Mouse (Mus musculus): ENCODE results near the gene Slc2a13. TPM values are rescaled to one million over a fixed set of nuclear protein-coding genes. Genes with fewer than 3 reads are reported as not detected.

Slc2a13 gene
- polyA plus RNA-seq, 1 experiment from 2014 or later = 0.62 TPM

Other genes with a start within 250 kb of the Slc2a13 start
- 1.7 and 2.3 TPM in 2 replicates for gene Lrrk2, start 99.9 kb upstream of the Slc2a13 start, polyA plus RNA-seq (2016; fragmentation: Nextera tagmentation; extraction: Ambion mirVana)